Mouse (Mus musculus) erythroblast, adult 5-6 weeks (primary cell): ENCODE data around the gene Mettl5. TPM values are rescaled to one million over a fixed set of nuclear protein-coding genes. Genes with fewer than 3 reads are reported as not detected.

Experiments
- total RNA-seq, 2 experiments: library from RNA; stranded (forward) in 1 of 2; stranded (reverse) in 1 of 2; fragments of 150-400 nt in 1 of 2; fragments of 200-764, 138-1000 nt in 1 of 2; gene quantifications; 2 replicates each; pipeline versions ENCODE4 v1.2.3 to v1.2.4; 2015 to 2017; ENCODE audit warnings: low replicate concordance in 2 of 2

Mettl5 gene
- total RNA-seq, 2 experiments from 2014 or later: 33.3 to 34.0 TPM

Other genes with a start within 250 kb of the Mettl5 start
- not detected in 2 replicates for gene Bbs5, start 238.4 kb downstream of the Mettl5 start, total RNA-seq (2015; ENCODE audit: low replicate concordance)
- gene Bbs5, start 238.4 kb downstream of the Mettl5 start, total RNA-seq (2017; ENCODE audit: low replicate concordance): not detected in 2 replicates
- 1.3 TPM in 1 of 2 replicates, not detected in the other for gene Klhl41, start 215.5 kb downstream of the Mettl5 start, total RNA-seq (2015; ENCODE audit: low replicate concordance)
- not detected in 2 replicates for gene Klhl41, start 215.5 kb downstream of the Mettl5 start, total RNA-seq (2017; ENCODE audit: low replicate concordance)
- gene Fastkd1, start 172.1 kb downstream of the Mettl5 start, total RNA-seq (2015; ENCODE audit: low replicate concordance): 4.2 and 5.0 TPM in 2 replicates
- gene Fastkd1, start 172.1 kb downstream of the Mettl5 start, total RNA-seq (2017; ENCODE audit: low replicate concordance): 1.3 and 1.9 TPM in 2 replicates
- 30.3 and 33.6 TPM in 2 replicates for gene Ppig, start 163.1 kb downstream of the Mettl5 start, total RNA-seq (2015; ENCODE audit: low replicate concordance)
- gene Ppig, start 163.1 kb downstream of the Mettl5 start, total RNA-seq (2017; ENCODE audit: low replicate concordance): 14.9 and 34.7 TPM in 2 replicates
- gene Ccdc173, start 96.0 kb downstream of the Mettl5 start, total RNA-seq (2015; ENCODE audit: low replicate concordance): 1.5 TPM in 1 of 2 replicates, not detected in the other
- 1.1 and 2.0 TPM in 2 replicates for gene Ccdc173, start 96.0 kb downstream of the Mettl5 start, total RNA-seq (2017; ENCODE audit: low replicate concordance)
- 8.4 and 15.4 TPM in 2 replicates for gene Phospho2, start 96.0 kb downstream of the Mettl5 start, total RNA-seq (2015; ENCODE audit: low replicate concordance)
- gene Phospho2, start 96.0 kb downstream of the Mettl5 start, total RNA-seq (2017; ENCODE audit: low replicate concordance): 10.2 and 12.0 TPM in 2 replicates
- 2.1 and 2.7 TPM in 2 replicates for gene Klhl23, start 63.7 kb downstream of the Mettl5 start, total RNA-seq (2015; ENCODE audit: low replicate concordance)
- 3.6 and 10.4 TPM in 2 replicates for gene Klhl23, start 63.7 kb downstream of the Mettl5 start, total RNA-seq (2017; ENCODE audit: low replicate concordance)
- gene Ssb, start 24.1 kb downstream of the Mettl5 start, total RNA-seq (2015; ENCODE audit: low replicate concordance): 90.3 and 130 TPM in 2 replicates
- gene Ssb, start 24.1 kb downstream of the Mettl5 start, total RNA-seq (2017; ENCODE audit: low replicate concordance): 98.7 and 161 TPM in 2 replicates
- 63.7 and 68.0 TPM in 2 replicates for gene Ubr3, start 11.6 kb upstream of the Mettl5 start, total RNA-seq (2015; ENCODE audit: low replicate concordance)
- 83.7 and 117 TPM in 2 replicates for gene Ubr3, start 11.6 kb upstream of the Mettl5 start, total RNA-seq (2017; ENCODE audit: low replicate concordance)
- gene Myo3b, start 153.5 kb upstream of the Mettl5 start, total RNA-seq (2015; ENCODE audit: low replicate concordance): not detected in 2 replicates
- gene Myo3b, start 153.5 kb upstream of the Mettl5 start, total RNA-seq (2017; ENCODE audit: low replicate concordance): not detected in 2 replicates